In genomic region chr8:111713291-111713690, GRCm38 (mm10) we compare ENCODE assay signal across 29 mouse cellular contexts. TPM values are rescaled to one million over a fixed set of nuclear protein-coding genes. Genes with fewer than 3 reads are reported as not detected.
DNase-seq lines count a peak whose midpoint lies in the region; ATAC-seq and TF ChIP-seq lines count a peak whose summit lies in the region.
"Had no signal": no experiment of that assay in that cellular context is flagged by ENCODE, and none has a peak within 500 bp of the region (broad histone marks: within the 10 kb centered on the region; RNA-seq: fewer than 3 reads in every experiment).

No protein-coding gene starts in this region.

- ATAC-seq in cerebellum, adult (ENCODE audit: insufficient number of reproducible peaks, low FRiP score, low TSS enrichment), result no peak
- no peak for ATAC-seq in kidney, embryonic 16.5 days (ENCODE audit: low FRiP score, low TSS enrichment)
- ATAC-seq: forebrain, embryonic 16.5 days; Patski had no signal

- no peak overlapping the region for H3K4me3 ChIP-seq in kidney, embryonic 16.5 days (ENCODE audit: low read length)
- H3K4me3 ChIP-seq in E14TG2a.4 (replicated peaks; ENCODE audit: low read length), result peak overlapping the region; percentile 57
- H3K4me3 ChIP-seq: erythroblast, embryonic 14.5 days; gastrocnemius, adult 2 months; heart, embryonic 10.5 days; hindbrain, embryonic 15.5 days; kidney, embryonic 15.5 days; limb, embryonic 10.5 days; limb, embryonic 15.5 days; liver, embryonic 13.5 days; megakaryocyte, embryonic 14.5 days; midbrain, embryonic 12.5 days; myocyte; stomach, embryonic 15.5 days had no signal

- peaks cover 38% of the 10 kb centered on the region for H3K4me1 ChIP-seq in kidney, embryonic 16.5 days (ENCODE audit: insufficient read depth, low read length)
- H3K4me1 ChIP-seq in E14TG2a.4 (replicated peaks; ENCODE audit: low read depth, low read length), result peaks cover 84% of the 10 kb centered on the region

- no peak for TF ChIP-seq CTCF in E14TG2a.4 (conservative IDR thresholded peaks at IDR 0.05; ENCODE audit: low read length)

- DNase-seq in cerebellum, adult 11-12 months, result peak; percentile 48
- peak; percentile 44 to 55 for DNase-seq in cerebellum, postnatal 25 days
- DNase-seq in cerebellum, adult 11 months, result no peak
- peak; percentile 3 for DNase-seq in kidney, adult 18-20 months
- DNase-seq: layer of hippocampus, postnatal 36 days; right cerebral cortex, postnatal 25 days had no signal

- H3K4me2 ChIP-seq in kidney, embryonic 16.5 days (replicated peaks; ENCODE audit: low read depth, low read length), result no peak overlapping the region
- H3K4me2 ChIP-seq: hindbrain, embryonic 15.5 days; kidney, embryonic 15.5 days; limb, embryonic 15.5 days; liver, embryonic 13.5 days; midbrain, embryonic 12.5 days; stomach, embryonic 15.5 days had no signal

- H3K36me3 ChIP-seq in kidney, embryonic 16.5 days (ENCODE audit: insufficient read depth, low read length), result peaks cover 64% of the 10 kb centered on the region
- peaks cover 100% of the 10 kb centered on the region for H3K36me3 ChIP-seq in E14TG2a.4 (ENCODE audit: insufficient read depth, low read length)

- no peaks in the 10 kb centered on the region for H3K9me3 ChIP-seq in kidney, embryonic 16.5 days (ENCODE audit: low read length)
- no peaks in the 10 kb centered on the region for H3K9me3 ChIP-seq in E14TG2a.4 (ENCODE audit: low read length)
- H3K9me3 ChIP-seq: heart, embryonic 10.5 days; hindbrain, embryonic 15.5 days; kidney, embryonic 15.5 days; limb, embryonic 10.5 days; limb, embryonic 15.5 days; liver, embryonic 13.5 days; megakaryocyte, embryonic 14.5 days; midbrain, embryonic 12.5 days; stomach, embryonic 15.5 days had no signal

- H3K27me3 ChIP-seq in kidney, embryonic 16.5 days (ENCODE audit: insufficient read depth, low read length), result no peaks in the 10 kb centered on the region
- no peaks in the 10 kb centered on the region for H3K27me3 ChIP-seq in E14TG2a.4 (ENCODE audit: insufficient read depth, low read length)
- H3K27me3 ChIP-seq: hindbrain, embryonic 15.5 days; kidney, embryonic 15.5 days; limb, embryonic 15.5 days; midbrain, embryonic 12.5 days; Patski; stomach, embryonic 15.5 days had no signal

- WGBS in kidney, embryonic 16.5 days, result 90% methylated on average over 11 of the region's 11 CpGs

- H3K9ac ChIP-seq in kidney, embryonic 16.5 days (replicated peaks; ENCODE audit: low read length), result no peak overlapping the region
- H3K9ac ChIP-seq: hindbrain, embryonic 15.5 days; kidney, embryonic 15.5 days; limb, embryonic 15.5 days; liver, embryonic 13.5 days; midbrain, embryonic 12.5 days; stomach, embryonic 15.5 days had no signal

- no peak overlapping the region for H3K27ac ChIP-seq in kidney, embryonic 16.5 days (ENCODE audit: low read length)
- H3K27ac ChIP-seq: gastrocnemius, adult 2 months; heart, embryonic 10.5 days; hindbrain, embryonic 15.5 days; kidney, embryonic 15.5 days; limb, embryonic 10.5 days; limb, embryonic 15.5 days; liver, embryonic 13.5 days; midbrain, embryonic 12.5 days; stomach, embryonic 15.5 days had no signal

RNA-seq across cellular contexts. Expression of gene Ctrb1, which starts 22.5 kb away (rescaled TPM):
- 0.35 TPM in 1 of 2 replicates, not detected in the other for polyA plus RNA-seq in kidney, embryonic 16.5 days (2015; fragmentation: Nextera tagmentation; extraction: Ambion mirVana)
- polyA plus RNA-seq: embryonic facial prominence, embryonic 14.5 days; erythroblast, embryonic 14.5 days; forebrain, embryonic 11.5 days; forebrain, embryonic 16.5 days; heart, embryonic 10.5 days; inflammation-experienced regulatory T-cells, adult 6 months; limb, embryonic 10.5 days; lung, postnatal 0 days; midbrain, embryonic 12.5 days; midbrain, postnatal 0 days; neural tube, embryonic 14.5 days; Patski had no signal

RNA-seq across cellular contexts. Expression of gene Bcar1, which starts 30.3 kb away (rescaled TPM):
- 49.6 and 60.1 TPM in 2 replicates for polyA plus RNA-seq in kidney, embryonic 16.5 days (2015; fragmentation: Nextera tagmentation; extraction: Ambion mirVana)
